Mouse (Mus musculus) CD4-positive, CD25-positive, alpha-beta regulatory T cell, adult 2 months (primary cell): Measurements from ENCODE around the gene Hectd4.

ENCODE experiments used
- DNase-seq: peaks from one replicate; pipeline ENCODE4 v3.0.0-alpha.2; 2012; ENCODE audit warnings: low read depth, low spot score

The Hectd4 gene

GRCm38 (mm10) chr5:121343997-121344396 is 124.0 kb downstream of the Hectd4 start:
- no peak for DNase-seq

- DNase-seq: no peak
Observed at GRCm38 (mm10) chr5:121359229-121359628, 139.2 kb downstream of the Hectd4 start.

GRCm38 (mm10) chr5:121361696-121362095 is 141.7 kb downstream of the Hectd4 start:
- no peak for DNase-seq

GRCm38 (mm10) chr5:121363441-121363840 is 143.4 kb downstream of the Hectd4 start:
- DNase-seq: no peak

- DNase-seq: no peak
Observed at GRCm38 (mm10) chr5:121366449-121367225, 146.6 kb downstream of the Hectd4 start.

- DNase-seq: no peak
Observed at GRCm38 (mm10) chr5:121367255-121367654, 147.2 kb downstream of the Hectd4 start.

- no peak for DNase-seq
Observed at GRCm38 (mm10) chr5:121371712-121372111, 151.7 kb downstream of the Hectd4 start.

- no peak for DNase-seq
Observed at GRCm38 (mm10) chr5:121374790-121375189, 154.8 kb downstream of the Hectd4 start.

GRCm38 (mm10) chr5:121376972-121377371 is 157.0 kb downstream of the Hectd4 start:
- peak; percentile 88 for DNase-seq

GRCm38 (mm10) chr5:121378678-121379256 is 158.7 kb downstream of the Hectd4 start:
- DNase-seq: no peak

- DNase-seq: peak; percentile 38
Observed at GRCm38 (mm10) chr5:121380692-121381091, 160.7 kb downstream of the Hectd4 start.

GRCm38 (mm10) chr5:121383857-121384756 is 164.1 kb downstream of the Hectd4 start:
- peak; percentile 27 for DNase-seq

- DNase-seq: no peak
Observed at GRCm38 (mm10) chr5:121384757-121385460, 164.9 kb downstream of the Hectd4 start.

- peak; percentile 92 for DNase-seq
Observed at GRCm38 (mm10) chr5:121385461-121386119, 165.6 kb downstream of the Hectd4 start, which contains the start of gene Trafd1. Gene Trafd1 (minus strand): TSS chr5:121385632.

GRCm38 (mm10) chr5:121386120-121386909 is 166.3 kb downstream of the Hectd4 start:
- peak; percentile 20 for DNase-seq

GRCm38 (mm10) chr5:121387126-121387525 is 167.1 kb downstream of the Hectd4 start:
- DNase-seq: no peak

- DNase-seq: no peak
Observed at GRCm38 (mm10) chr5:121389106-121389505, 169.1 kb downstream of the Hectd4 start.

GRCm38 (mm10) chr5:121389691-121390090 is 169.7 kb downstream of the Hectd4 start:
- DNase-seq: no peak

- DNase-seq: peak; percentile 72
Observed at GRCm38 (mm10) chr5:121392667-121393380, 172.8 kb downstream of the Hectd4 start.
